Mouse (Mus musculus) megakaryocyte, embryonic 14.5 days (primary cell): ENCODE measurements at regions not wholly inside any gene's neighbourhood (a gene's known extent, or its start where the extent isn't known, plus 50 kb on each side); places are given as distances from the start of the nearest gene placed in this dataset.

Experiments
- FLI1 ChIP-seq: IDR thresholded peaks from 2 replicates; pipeline ENCODE4 v1.6.1; 2012; ENCODE audit warnings: low read length, inconsistent platforms, mixed read lengths
- GATA1 ChIP-seq: IDR thresholded peaks from 3 replicates; pipeline ENCODE4 v1.6.1; 2012; ENCODE audit warnings: mixed read lengths, low read length, inconsistent platforms, borderline replicate concordance

DNA sequence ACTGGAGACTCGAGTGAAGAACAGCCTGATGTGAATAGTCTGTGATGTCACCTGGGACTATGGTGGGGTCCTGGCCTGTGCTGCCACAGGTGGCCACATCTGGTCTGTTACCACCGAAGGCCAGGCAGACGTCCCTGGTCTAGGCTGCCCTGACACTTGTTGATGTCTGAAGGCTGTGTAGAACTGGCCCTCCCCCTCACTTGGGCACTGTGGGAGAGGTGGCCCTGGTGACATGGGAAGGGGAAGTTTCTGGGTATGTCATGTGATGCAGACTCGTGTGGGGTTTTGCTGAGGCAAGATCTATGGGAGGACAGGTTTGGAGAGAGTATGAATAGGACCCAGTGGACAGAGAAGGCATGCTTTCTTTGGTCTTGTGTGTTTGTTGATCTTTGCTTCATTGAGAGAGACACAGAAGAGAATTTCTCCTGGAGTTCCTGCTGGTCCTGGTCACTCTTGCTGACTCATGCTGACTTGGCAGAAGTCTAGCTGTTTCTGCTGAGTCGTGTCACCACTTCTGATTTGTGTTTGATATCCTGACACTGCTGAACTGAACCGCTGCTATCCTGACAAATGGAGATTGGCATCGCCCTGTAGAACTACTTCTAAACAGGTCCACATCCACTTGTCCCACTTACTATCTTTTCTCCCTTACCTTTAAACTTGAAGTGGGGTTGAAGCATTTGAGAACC lies 79.9 kb upstream of the A430005L14Rik start:
- TF ChIP-seq GATA1: no peak
- no peak for TF ChIP-seq FLI1
